ENCODE assay signal across 8 mouse cellular contexts in the genomic region with DNA sequence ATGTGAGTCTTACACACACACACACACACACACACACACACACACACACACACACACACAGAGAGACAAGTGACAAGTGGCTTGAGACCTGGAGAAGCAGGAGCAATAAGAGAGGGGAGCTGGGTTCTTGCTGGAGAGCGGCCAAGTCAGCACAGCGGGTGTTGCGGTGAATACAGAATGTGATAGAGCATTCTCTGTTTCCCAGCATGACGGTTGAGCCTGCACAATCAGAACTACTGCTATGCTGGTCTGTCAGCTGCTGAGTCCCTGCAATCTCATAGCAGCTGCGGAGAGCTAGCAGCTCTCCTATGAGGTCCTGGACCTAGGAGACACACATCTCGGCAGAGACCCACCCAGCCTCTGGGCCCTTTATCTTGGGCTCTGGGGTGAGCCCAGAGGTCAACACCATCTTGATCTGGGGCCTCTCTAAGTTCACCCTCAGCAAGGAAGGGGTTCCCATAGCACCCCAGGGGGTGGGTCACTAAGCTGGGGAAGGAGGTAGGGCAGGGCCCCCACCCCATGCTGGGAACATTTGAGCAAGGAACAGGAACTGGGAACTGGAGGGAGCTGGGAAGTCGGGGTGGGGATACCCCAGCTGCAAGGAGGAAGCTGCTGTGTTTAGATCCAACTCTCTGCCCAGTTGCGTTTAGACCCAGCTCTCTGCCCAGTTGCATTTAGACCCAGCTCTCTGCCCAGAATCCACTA. TPM values are rescaled to one million over a fixed set of nuclear protein-coding genes. Genes with fewer than 3 reads are reported as not detected.
DNase-seq lines count a peak whose midpoint lies in the region; ATAC-seq and TF ChIP-seq lines count a peak whose summit lies in the region.

No protein-coding gene starts in this region.

- TF ChIP-seq CTCF in lung, postnatal 0 days (IDR thresholded peaks at IDR 0.05) = no peak
- no peak for TF ChIP-seq CTCF in hindbrain, postnatal 0 days (IDR thresholded peaks at IDR 0.05; ENCODE audit: low read depth)
- TF ChIP-seq CTCF in kidney, adult 2 months (conservative IDR thresholded peaks at IDR 0.05; ENCODE audit: insufficient read depth, insufficient read length, low read depth, low read length) = no peak

- WGBS in lung, postnatal 0 days = 25% methylated on average over 8 of the region's 8 CpGs
- WGBS in hindbrain, postnatal 0 days = 12% methylated on average over 8 of the region's 8 CpGs
- WGBS in kidney, adult 2 months = 40% methylated on average over 8 of the region's 8 CpGs

- no peaks in the 10 kb centered on the region for H3K9me3 ChIP-seq in lung, postnatal 0 days (ENCODE audit: low read length)
- no peaks in the 10 kb centered on the region for H3K9me3 ChIP-seq in hindbrain, postnatal 0 days (ENCODE audit: low read length)

- no peak for ATAC-seq in lung, postnatal 0 days
- peak; percentile 68 for ATAC-seq in hindbrain, postnatal 0 days

- no peak for TF ChIP-seq EP300 in lung, postnatal 0 days (IDR thresholded peaks at IDR 0.05)

- no peaks in the 10 kb centered on the region for H3K36me3 ChIP-seq in lung, postnatal 0 days (ENCODE audit: insufficient read depth, low read length)
- H3K36me3 ChIP-seq in hindbrain, postnatal 0 days (ENCODE audit: insufficient read depth, low read length) = no peaks in the 10 kb centered on the region
- no peaks in the 10 kb centered on the region for H3K36me3 ChIP-seq in kidney, adult 2 months (ENCODE audit: control insufficient read depth, insufficient read depth, low read length)

- H3K9ac ChIP-seq in lung, postnatal 0 days (replicated peaks; ENCODE audit: low read depth) = no peak overlapping the region
- 0 out of 2 replicates have a peak overlapping the region, but pooled peaks have one; percentile 6 for H3K9ac ChIP-seq in hindbrain, postnatal 0 days (replicated peaks; ENCODE audit: low read length)

- no peak for TF ChIP-seq POLR2A in kidney, adult 2 months (IDR thresholded peaks at IDR 0.05; ENCODE audit: low read depth, low read length)

- peak; percentile 29 for DNase-seq in adrenal gland, postnatal 10 days
- no peak for DNase-seq in adrenal gland, postnatal 4 days (ENCODE audit: low spot score in 2 of 2)
- DNase-seq in lung, postnatal 0 days (ENCODE audit: low spot score) = peak; percentile 19
- no peak for DNase-seq in lung, postnatal 25 days (ENCODE audit: low spot score)
- peak; percentile 90 for DNase-seq in hindbrain, postnatal 0 days (ENCODE audit: low spot score)
- DNase-seq in right cerebral cortex, postnatal 14 days = peak; percentile 81
- no peak for DNase-seq in MN1 (ENCODE audit: low spot score)
- no peak for DNase-seq in kidney, adult 2 months

- no peak overlapping the region for H3K4me3 ChIP-seq in lung, postnatal 0 days (ENCODE audit: low read depth, low read length)
- no peak overlapping the region for H3K4me3 ChIP-seq in hindbrain, postnatal 0 days (ENCODE audit: low read length)
- H3K4me3 ChIP-seq in kidney, adult 2 months (ENCODE audit: insufficient read depth, low read depth, low read length) = no peak overlapping the region

- H3K4me2 ChIP-seq in lung, postnatal 0 days (replicated peaks; ENCODE audit: low read depth, low read length) = no peak overlapping the region
- H3K4me2 ChIP-seq in hindbrain, postnatal 0 days (ENCODE audit: low read depth, low read length) = peak overlapping the region; percentile 16; the same call in 1 of the 2 replicates

- H3K27ac ChIP-seq in lung, postnatal 0 days (ENCODE audit: low read length) = no peak overlapping the region
- H3K27ac ChIP-seq in hindbrain, postnatal 0 days = peak overlapping the region; percentile 77
- no peak overlapping the region for H3K27ac ChIP-seq in kidney, adult 2 months (ENCODE audit: insufficient read depth, low read depth, low read length)

- no peaks in the 10 kb centered on the region; the same call in 1 of the 2 replicates for H3K4me1 ChIP-seq in lung, postnatal 0 days (ENCODE audit: insufficient read depth, low read depth, low read length)
- peaks cover 15% of the 10 kb centered on the region for H3K4me1 ChIP-seq in hindbrain, postnatal 0 days (ENCODE audit: insufficient read depth, low read length)
- H3K4me1 ChIP-seq in kidney, adult 2 months (ENCODE audit: control insufficient read depth, insufficient read depth, low read length) = no peaks in the 10 kb centered on the region

- H3K27me3 ChIP-seq in lung, postnatal 0 days (replicated peaks; ENCODE audit: insufficient read depth, low read length) = no peaks in the 10 kb centered on the region
- H3K27me3 ChIP-seq in hindbrain, postnatal 0 days (ENCODE audit: insufficient read depth, low read length) = no peaks in the 10 kb centered on the region
- no peaks in the 10 kb centered on the region for H3K27me3 ChIP-seq in kidney, adult 2 months (replicated peaks; ENCODE audit: control insufficient read depth, insufficient read depth, low read length)

RNA-seq across cellular contexts. Expression of gene Ift27, which starts 7.9 kb away (rescaled TPM):
- 10 to 100 TPM; 19.4 to 22.9 TPM for total RNA-seq in adrenal gland, postnatal 10 days (2021)
- 10 to 100 TPM; 32.1 to 32.8 TPM for total RNA-seq in adrenal gland, postnatal 4 days (2021)
- 61.6 and 62.2 TPM in 2 replicates for polyA plus RNA-seq in lung, postnatal 0 days (2015; fragmentation: Nextera tagmentation; extraction: Ambion mirVana)
- 38.5 and 38.8 TPM in 2 replicates for total RNA-seq in hindbrain, postnatal 0 days (2014; rRNA removed)
- polyA plus RNA-seq in hindbrain, postnatal 0 days (2015; fragmentation: Nextera tagmentation; extraction: Ambion mirVana) = 122 and 123 TPM in 2 replicates
- 46.2 and 64.2 TPM in 2 replicates for polyA plus RNA-seq in kidney, adult 2 months (2012; rRNA removed)

RNA-seq across cellular contexts. Expression of gene Pvalb, which starts 24.3 kb away (rescaled TPM):
- 100 to 1,000 TPM; 132 to 141 TPM for total RNA-seq in adrenal gland, postnatal 10 days (2021)
- total RNA-seq in adrenal gland, postnatal 4 days (2021) = 10 to 100 TPM in 1 of 2 experiments, 1 to 10 TPM in 1; 2.8 to 13.4 TPM
- polyA plus RNA-seq in lung, postnatal 0 days (2015; fragmentation: Nextera tagmentation; extraction: Ambion mirVana) = not detected in 2 replicates
- 1.7 and 1.9 TPM in 2 replicates for total RNA-seq in hindbrain, postnatal 0 days (2014; rRNA removed)
- 7.6 and 11.3 TPM in 2 replicates for polyA plus RNA-seq in hindbrain, postnatal 0 days (2015; fragmentation: Nextera tagmentation; extraction: Ambion mirVana)
- 16.8 and 53.3 TPM in 2 replicates for polyA plus RNA-seq in kidney, adult 2 months (2012; rRNA removed)

Comparison
In these comparisons a context has a peak if more than half of its experiments do, and no peak if none do; other contexts are left out.
1. DNase-seq: peak in adrenal gland, postnatal 10 days (single experiment), lung, postnatal 0 days (single experiment), hindbrain, postnatal 0 days (single experiment) and right cerebral cortex, postnatal 14 days (single experiment); none in adrenal gland, postnatal 4 days (0 of 2), lung, postnatal 25 days (single experiment), MN1 (single experiment) and kidney, adult 2 months (single experiment).
2. RNA of gene Pvalb, which starts 24.3 kb away (total RNA-seq): 132 to 141 TPM in adrenal gland, postnatal 10 days; 2.8 to 13.4 TPM in adrenal gland, postnatal 4 days and 1.7 to 1.9 TPM in hindbrain, postnatal 0 days; every median in the first group is over 4 times any median in the second.